Mouse (Mus musculus) brown adipose tissue, adult 24 weeks (tissue): Measurements from ENCODE around the gene Bach2. TPM values are rescaled to one million over a fixed set of nuclear protein-coding genes. Genes with fewer than 3 reads are reported as not detected.

ENCODE experiments used
- H3K27ac ChIP-seq: fragments of 200-500 bp; replicated peaks from 2 replicates; pipeline ENCODE4 v1.5.1; 2012; ENCODE audit warnings: low read depth, mild to moderate bottlenecking, low read length
- H3K4me1 ChIP-seq: fragments of 200-500 bp; 2 replicates; pipeline ENCODE4 v1.6.1; 2012; ENCODE audit warnings: low read length, mixed read lengths; ENCODE audit not compliant: control insufficient read depth, insufficient read depth, insufficient read length
- H3K4me3 ChIP-seq: fragments of 200-500 bp; 2 replicates; pipeline ENCODE4 v1.5.1; 2012; ENCODE audit warnings: low read depth, mild to moderate bottlenecking, low read length, moderate library complexity; ENCODE audit not compliant: insufficient read depth
- polyA plus RNA-seq: library from polyadenylated mRNA; stranded (reverse); fragments of >200 nt; gene quantifications from 2 replicates; pipeline ENCODE4 v1.2.4, GENCODE M21; 2012; ENCODE audit not compliant: missing spikeins, insufficient read depth, insufficient read length

Bach2 gene
- polyA plus RNA-seq, 1 experiment = 1.2 TPM

- Histone ChIP-seq H3K4me1 (no peaks in the 10 kb centered on the region), H3K27ac (no peak overlapping the region), H3K4me3 (no peak overlapping the region)
These were observed 186.5 kb downstream of the Bach2 start for GRCm38 (mm10) chr4:32425060-32425459.

- Histone ChIP-seq H3K4me1 (no peaks in the 10 kb centered on the region; the same call in 1 of the 2 replicates), H3K4me3 (no peak overlapping the region), H3K27ac (no peak overlapping the region)
These were observed 187.0 kb downstream of the Bach2 start for GRCm38 (mm10) chr4:32425641-32426040.

- Histone ChIP-seq H3K27ac (no peak overlapping the region), H3K4me3 (no peak overlapping the region), H3K4me1 (peaks cover 4% of the 10 kb centered on the region; the same call in 1 of the 2 replicates)
These were observed 188.4 kb downstream of the Bach2 start for GRCm38 (mm10) chr4:32426779-32427577.

- Histone ChIP-seq H3K27ac (no peak overlapping the region), H3K4me1 (peaks cover 7% of the 10 kb centered on the region; the same call in 1 of the 2 replicates), H3K4me3 (no peak overlapping the region)
These were observed 190.1 kb downstream of the Bach2 start for GRCm38 (mm10) chr4:32428738-32429137.

- H3K4me3 ChIP-seq = no peak overlapping the region
- H3K27ac ChIP-seq = no peak overlapping the region
- peaks cover 7% of the 10 kb centered on the region; the same call in 1 of the 2 replicates for H3K4me1 ChIP-seq
These were observed 191.5 kb downstream of the Bach2 start for GRCm38 (mm10) chr4:32430136-32430535.

- H3K4me3 ChIP-seq = no peak overlapping the region
- no peak overlapping the region for H3K27ac ChIP-seq
- H3K4me1 ChIP-seq = peaks cover 7% of the 10 kb centered on the region; the same call in 1 of the 2 replicates
These were observed 192.4 kb downstream of the Bach2 start for GRCm38 (mm10) chr4:32430981-32431380.

- Histone ChIP-seq H3K4me1 (peaks cover 7% of the 10 kb centered on the region; the same call in 1 of the 2 replicates), H3K27ac (no peak overlapping the region), H3K4me3 (no peak overlapping the region)
These were observed 193.7 kb downstream of the Bach2 start for GRCm38 (mm10) chr4:32432271-32432781.

- peaks cover 11% of the 10 kb centered on the region for H3K4me1 ChIP-seq
These were observed 194.3 kb downstream of the Bach2 start for GRCm38 (mm10) chr4:32432945-32433344.

GRCm38 (mm10) chr4:32434612-32435011, 196.0 kb downstream of the Bach2 start:
- Histone ChIP-seq H3K27ac (no peak overlapping the region), H3K4me1 (peaks cover 11% of the 10 kb centered on the region), H3K4me3 (no peak overlapping the region)

More at GRCm38 (mm10) chr4:32432945-32433344, 194.3 kb downstream of the Bach2 start:
- Histone ChIP-seq H3K4me3 (no peak overlapping the region), H3K27ac (no peak overlapping the region)

GRCm38 (mm10) chr4:32439974-32440739, 201.6 kb downstream of the Bach2 start:
- Histone ChIP-seq H3K4me3 (no peak overlapping the region), H3K4me1 (peaks cover 8% of the 10 kb centered on the region; the same call in 1 of the 2 replicates), H3K27ac (no peak overlapping the region)

GRCm38 (mm10) chr4:32440740-32441072, 202.1 kb downstream of the Bach2 start:
- Histone ChIP-seq H3K4me3 (no peak overlapping the region), H3K27ac (no peak overlapping the region), H3K4me1 (peaks cover 8% of the 10 kb centered on the region; the same call in 1 of the 2 replicates)

GRCm38 (mm10) chr4:32444671-32445196, 206.1 kb downstream of the Bach2 start:
- Histone ChIP-seq H3K4me1 (peaks cover 3% of the 10 kb centered on the region; the same call in 1 of the 2 replicates), H3K27ac (no peak overlapping the region), H3K4me3 (no peak overlapping the region)

GRCm38 (mm10) chr4:32447850-32448249, 209.2 kb downstream of the Bach2 start:
- Histone ChIP-seq H3K4me3 (no peak overlapping the region), H3K4me1 (no peaks in the 10 kb centered on the region), H3K27ac (no peak overlapping the region)

- H3K27ac ChIP-seq = no peak overlapping the region
These were observed 223.4 kb downstream of the Bach2 start for GRCm38 (mm10) chr4:32461986-32462385.

GRCm38 (mm10) chr4:32463065-32463464, 224.5 kb downstream of the Bach2 start:
- no peak overlapping the region for H3K27ac ChIP-seq
- no peak overlapping the region for H3K4me3 ChIP-seq
- H3K4me1 ChIP-seq = no peaks in the 10 kb centered on the region

More at GRCm38 (mm10) chr4:32461986-32462385, 223.4 kb downstream of the Bach2 start:
- H3K4me3 ChIP-seq = no peak overlapping the region
- no peaks in the 10 kb centered on the region for H3K4me1 ChIP-seq
